Mouse (Mus musculus) liver, embryonic 14.5 days (tissue): Measurements from ENCODE around the gene Efcab9. TPM values are rescaled to one million over a fixed set of nuclear protein-coding genes. Genes with fewer than 3 reads are reported as not detected.

ENCODE experiments used
- ATAC-seq: fragments of 200-750 bp; cut with Nextera tagmentation; 2 replicates; pipeline ENCODE4 v1.8.0; 2017; ENCODE audit warnings: moderate number of reproducible peaks, mild to moderate bottlenecking, moderate library complexity; ENCODE audit not compliant: insufficient read depth
- DNase-seq, 3 experiments: peaks; one replicate each; pipeline ENCODE4 v3.0.0-alpha.2; 2012 to 2013; ENCODE audit warnings: low read depth in 3 of 3, low spot score in 3 of 3
- H3K27ac ChIP-seq: fragments of 300-500 bp; sonication (generic); 2 replicates; pipeline ENCODE4 v1.5.1; 2014; ENCODE audit warnings: moderate library complexity, mild to moderate bottlenecking, control low read depth, inconsistent platforms
- H3K27me3 ChIP-seq: fragments of 300-500 bp; sonication (generic); 2 replicates; pipeline ENCODE4 v1.6.1; 2014; ENCODE audit warnings: mild to moderate bottlenecking, low read length, moderate library complexity; ENCODE audit not compliant: control insufficient read depth, insufficient read depth
- H3K36me3 ChIP-seq: fragments of 300-500 bp; sonication (generic); replicated peaks from 2 replicates; pipeline ENCODE4 v1.6.1; 2014; ENCODE audit warnings: low read depth; ENCODE audit not compliant: control insufficient read depth, insufficient read depth
- H3K4me1 ChIP-seq, 2 experiments: fragments of 200-500 bp in 1 of 2; fragments of 300-500 bp in 1 of 2; sonication (generic) in 1 of 2; replicated peaks; 2 replicates each; pipeline ENCODE4 v1.6.1; 2012 to 2014; ENCODE audit warnings: antibody characterized with exemption in 1 of 2, inconsistent platforms in 1 of 2, low read length in 1 of 2; ENCODE audit not compliant: control insufficient read depth in 2 of 2, insufficient read depth in 2 of 2
- H3K4me2 ChIP-seq: fragments of 300-500 bp; sonication (generic); 2 replicates; pipeline ENCODE4 v1.6.1; 2014; ENCODE audit warnings: low read depth, mild to moderate bottlenecking, control low read depth, moderate library complexity
- H3K4me3 ChIP-seq, 2 experiments: fragments of 200-500 bp in 1 of 2; fragments of 300-500 bp in 1 of 2; sonication (generic) in 1 of 2; 2 replicates each; pipeline ENCODE4 v1.5.1; 2012 to 2014; ENCODE audit warnings: low read depth in 2 of 2, low read length in 2 of 2, mild to moderate bottlenecking in 2 of 2, control low read depth in 1 of 2, inconsistent platforms in 1 of 2, moderate library complexity in 1 of 2; ENCODE audit not compliant: insufficient read depth in 1 of 2
- H3K9ac ChIP-seq: fragments of 300-500 bp; sonication (generic); replicated peaks from 2 replicates; pipeline ENCODE4 v1.6.1; 2014; ENCODE audit warnings: mild to moderate bottlenecking, control low read depth, moderate library complexity
- H3K9me3 ChIP-seq: fragments of 300-500 bp; sonication (generic); 2 replicates; pipeline ENCODE4 v1.6.1; 2016; ENCODE audit warnings: low read length, mixed read lengths; ENCODE audit not compliant: control insufficient read depth
- CTCF ChIP-seq: IDR thresholded peaks from 2 replicates; pipeline ENCODE4 v1.5.1; 2016; ENCODE audit warnings: antibody characterized with exemption, low read depth, control low read depth
- EP300 ChIP-seq: IDR thresholded peaks from 2 replicates; pipeline ENCODE4 v1.6.1; 2016; ENCODE audit warnings: antibody characterized with exemption, low read depth
- WGBS: fragments of 180-500 bp; shearing (Covaris S2); extraction: QIAGEN DNeasy Blood & Tissue Kit; methylation state at CpG from one replicate; pipeline ENCODE4 v1.1.7; 2014; ENCODE audit not compliant: insufficient replicate concordance; 5-methylcytosine and 5-hydroxymethylcytosine counted together
- polyA plus RNA-seq, 2 experiments: library from polyadenylated mRNA; depleted of rRNA in 1 of 2; stranded (reverse) in 1 of 2; unstranded in 1 of 2; fragments of >200 nt; fragmentation: Nextera tagmentation in 1 of 2; extraction: Ambion mirVana in 1 of 2; gene quantifications; 2 replicates each; pipeline versions ENCODE4 v1.2.1 to v1.2.3; 2012 to 2014

Gene Efcab9
- polyA plus RNA-seq, 2 experiments = 0.22 to 0.26 TPM

- Histone ChIP-seq H3K9ac (no peak overlapping the region), H3K27me3 (no peaks in the 10 kb centered on the region), H3K4me1 (peaks cover 24 to 32% of the 10 kb centered on the region in 2 experiments), H3K9me3 (no peaks in the 10 kb centered on the region), H3K36me3 (no peaks in the 10 kb centered on the region), H3K4me3 (no peak overlapping the region), H3K4me2 (no peak overlapping the region), H3K27ac (no peak overlapping the region)
- no peak for TF ChIP-seq CTCF
- TF ChIP-seq EP300 = no peak
- WGBS = 63% methylated on average over 13 of the region's 13 CpGs
- DNase-seq = no peak
- no peak for ATAC-seq
Observed at GRCm38 (mm10) chr11:32552401-32553090, 20.7 kb upstream of the Efcab9 start.

- H3K4me1 ChIP-seq = peaks cover 24 to 32% of the 10 kb centered on the region in 2 experiments
- no peaks in the 10 kb centered on the region for H3K36me3 ChIP-seq
- no peak overlapping the region for H3K27ac ChIP-seq
- H3K4me3 ChIP-seq = no peak overlapping the region
- no peaks in the 10 kb centered on the region for H3K9me3 ChIP-seq
- H3K4me2 ChIP-seq = no peak overlapping the region
- TF ChIP-seq CTCF (no peak), EP300 (no peak)
- no peaks in the 10 kb centered on the region for H3K27me3 ChIP-seq
- DNase-seq (no peak), ATAC-seq (no peak)
- 72% methylated on average over 12 of the region's 12 CpGs for WGBS
- no peak overlapping the region for H3K9ac ChIP-seq
Observed at GRCm38 (mm10) chr11:32551579-32552297, 19.9 kb upstream of the Efcab9 start.

DNA sequence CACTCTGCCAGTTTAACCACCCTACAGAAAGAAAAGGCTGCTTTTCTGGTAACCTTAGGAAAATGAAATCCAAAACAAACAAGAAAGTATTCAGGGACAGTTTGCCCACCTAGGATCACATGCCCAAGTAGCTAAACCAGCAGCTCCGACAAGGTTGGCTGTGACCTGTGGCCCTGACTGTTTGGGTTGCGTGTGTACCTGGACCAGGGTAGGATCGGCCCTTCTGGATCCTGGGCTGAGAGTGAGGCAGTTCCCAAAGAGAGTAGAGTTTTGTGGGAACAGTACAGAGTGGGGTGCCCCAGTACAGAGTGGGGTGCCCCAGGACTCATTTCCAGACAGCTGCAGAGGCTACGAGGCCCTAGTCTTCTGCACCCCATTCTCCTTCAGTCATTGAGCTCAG lies 19.2 kb upstream of the Efcab9 start:
- 76% methylated on average over 4 of the region's 4 CpGs for WGBS
- ATAC-seq = no peak
- Histone ChIP-seq H3K9ac (no peak overlapping the region), H3K9me3 (no peaks in the 10 kb centered on the region), H3K4me1 (peaks cover 24 to 32% of the 10 kb centered on the region in 2 experiments), H3K36me3 (no peaks in the 10 kb centered on the region), H3K4me3 (no peak overlapping the region), H3K27me3 (no peaks in the 10 kb centered on the region), H3K4me2 (no peak overlapping the region), H3K27ac (no peak overlapping the region)
- TF ChIP-seq CTCF (no peak), EP300 (no peak)
- DNase-seq = no peak

DNA sequence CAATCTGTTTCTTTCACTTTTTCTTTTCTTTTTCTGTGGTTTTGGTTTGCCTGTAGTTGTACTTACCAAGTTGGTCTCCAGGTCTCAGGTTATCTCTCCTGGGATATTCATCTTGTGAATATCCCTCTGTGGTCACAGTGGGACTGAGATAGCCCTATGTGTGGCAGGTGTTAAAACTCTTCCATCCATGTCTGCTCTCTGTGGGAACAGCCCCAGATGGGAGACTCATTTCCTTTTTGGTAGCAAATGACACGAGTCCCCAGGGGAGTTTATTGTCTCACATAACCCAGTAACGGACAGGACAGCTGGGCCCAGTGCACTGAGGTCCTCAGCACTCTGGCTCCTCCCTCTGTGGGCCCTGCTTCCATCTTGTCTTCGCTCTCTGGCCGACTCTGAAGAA lies 18.2 kb upstream of the Efcab9 start:
- DNase-seq = no peak
- WGBS = 60% methylated on average over 4 of the region's 4 CpGs
- no peaks in the 10 kb centered on the region for H3K9me3 ChIP-seq
- no peak overlapping the region for H3K27ac ChIP-seq
- H3K36me3 ChIP-seq = no peaks in the 10 kb centered on the region
- ATAC-seq = no peak
- no peaks in the 10 kb centered on the region for H3K27me3 ChIP-seq
- TF ChIP-seq CTCF = no peak
- TF ChIP-seq EP300 = no peak
- no peak overlapping the region for H3K9ac ChIP-seq
- H3K4me2 ChIP-seq = no peak overlapping the region
- peaks cover 23 to 29% of the 10 kb centered on the region in 2 experiments for H3K4me1 ChIP-seq
- H3K4me3 ChIP-seq = no peak overlapping the region

GRCm38 (mm10) chr11:32549236-32549635 lies 17.4 kb upstream of the Efcab9 start:
- Histone ChIP-seq H3K27me3 (no peaks in the 10 kb centered on the region), H3K9me3 (no peaks in the 10 kb centered on the region), H3K4me1 (peaks cover 19 to 26% of the 10 kb centered on the region in 2 experiments), H3K4me3 (no peak overlapping the region), H3K9ac (no peak overlapping the region), H3K27ac (no peak overlapping the region), H3K36me3 (no peaks in the 10 kb centered on the region), H3K4me2 (no peak overlapping the region)
- ATAC-seq (no peak), DNase-seq (no peak)
- TF ChIP-seq EP300 (no peak), CTCF (no peak)
- 89% methylated on average over 6 of the region's 6 CpGs for WGBS
